Mouse (Mus musculus) hematopoietic stem cell, adult 5-6 weeks (primary cell): ENCODE measurements around the gene Gm11237. TPM values are rescaled to one million over a fixed set of nuclear protein-coding genes. Genes with fewer than 3 reads are reported as not detected.
"Not testable (repeated sequence)": the region's sequence is repeated elsewhere in the genome, so short reads cannot be mapped to it uniquely, and the experiment has no call there.

Source experiments
- ATAC-seq, 2 experiments: fragments of 125-278 bp in 1 of 2; replicated peaks in 1 of 2; 2 replicates each; pipeline ENCODE4 v1.8.0; 2016 to 2017; ENCODE audit warnings: inconsistent platforms in 2 of 2, mild to moderate bottlenecking in 2 of 2, moderate number of reproducible peaks in 2 of 2, low read depth in 1 of 2, moderate TSS enrichment in 1 of 2; ENCODE audit not compliant: low FRiP score in 2 of 2, poor library complexity in 2 of 2, severe bottlenecking in 2 of 2, insufficient read depth in 1 of 2, low TSS enrichment in 1 of 2
- total RNA-seq: library from RNA; stranded (forward); fragments of 172-1452, 232-1000 nt; gene quantifications from 2 replicates; pipeline ENCODE4 v1.2.3, GENCODE M21; 2017

Gm11237 gene
- not detected in 2 replicates for total RNA-seq

DNA sequence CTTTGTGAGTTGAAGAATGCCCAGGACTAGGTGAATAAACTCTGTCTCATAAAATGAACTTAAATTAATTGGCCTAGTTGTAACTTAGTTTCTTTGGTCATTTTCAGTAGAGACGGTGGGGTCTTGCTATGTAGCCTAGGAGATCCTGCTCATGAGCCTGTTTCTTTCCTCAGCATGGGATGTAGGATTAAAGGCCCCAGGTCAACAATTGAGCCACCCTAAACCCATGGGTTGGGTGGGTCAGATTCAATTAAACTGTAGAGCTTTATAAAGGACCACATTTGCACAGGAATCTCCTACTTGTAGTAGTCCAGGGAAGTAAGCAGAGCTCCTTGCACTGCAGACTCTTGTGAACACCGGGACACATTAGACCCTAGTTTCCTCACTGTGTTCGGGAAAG is at the start of gene Gm11237:
Gene Gm11237, plus strand, starts transcription at position 301 of the 400 bp plus-strand sequence.
- not testable (repeated sequence) for ATAC-seq

GRCm38 (mm10) chr4:73599248-73599647 is 23.5 kb upstream of the Gm11237 start:
- ATAC-seq = no peak; a peak in 1 of 4 replicates

DNA sequence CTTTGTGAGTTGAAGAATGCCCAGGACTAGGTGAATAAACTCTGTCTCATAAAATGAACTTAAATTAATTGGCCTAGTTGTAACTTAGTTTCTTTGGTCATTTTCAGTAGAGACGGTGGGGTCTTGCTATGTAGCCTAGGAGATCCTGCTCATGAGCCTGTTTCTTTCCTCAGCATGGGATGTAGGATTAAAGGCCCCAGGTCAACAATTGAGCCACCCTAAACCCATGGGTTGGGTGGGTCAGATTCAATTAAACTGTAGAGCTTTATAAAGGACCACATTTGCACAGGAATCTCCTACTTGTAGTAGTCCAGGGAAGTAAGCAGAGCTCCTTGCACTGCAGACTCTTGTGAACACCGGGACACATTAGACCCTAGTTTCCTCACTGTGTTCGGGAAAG is 15.2 kb upstream of the Gm11237 start, which contains the start of gene Gm11238:
Gene Gm11238, plus strand, starts transcription at position 301 of the 400 bp plus-strand sequence.
- ATAC-seq = not testable (repeated sequence)

- ATAC-seq = not testable (repeated sequence)
Measured at GRCm38 (mm10) chr4:73637821-73638220, 15.0 kb downstream of the Gm11237 start, which contains the start of gene Gm11236. Gene Gm11236, plus strand, starts transcription at chr4:73638121.

DNA sequence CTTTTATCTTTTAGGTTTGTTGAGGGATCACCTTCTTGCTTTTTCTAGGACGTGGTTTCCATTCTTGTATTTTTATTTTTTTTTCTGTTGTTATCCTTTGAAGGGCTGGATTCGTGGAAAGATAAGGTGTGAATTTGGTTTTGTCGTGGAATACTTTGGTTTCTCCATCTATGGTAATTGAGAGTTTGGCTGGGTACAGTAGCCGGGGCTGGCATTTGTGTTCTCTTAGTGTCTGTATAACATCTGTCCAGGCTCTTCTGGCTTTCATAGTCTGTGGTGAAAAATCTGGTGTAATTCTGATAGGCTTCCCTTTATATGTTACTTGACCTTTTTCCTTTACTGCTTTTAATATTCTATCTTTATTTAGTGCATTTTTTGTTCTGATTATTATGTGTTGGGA is 39.1 kb downstream of the Gm11237 start:
- not testable (repeated sequence) for ATAC-seq

DNA sequence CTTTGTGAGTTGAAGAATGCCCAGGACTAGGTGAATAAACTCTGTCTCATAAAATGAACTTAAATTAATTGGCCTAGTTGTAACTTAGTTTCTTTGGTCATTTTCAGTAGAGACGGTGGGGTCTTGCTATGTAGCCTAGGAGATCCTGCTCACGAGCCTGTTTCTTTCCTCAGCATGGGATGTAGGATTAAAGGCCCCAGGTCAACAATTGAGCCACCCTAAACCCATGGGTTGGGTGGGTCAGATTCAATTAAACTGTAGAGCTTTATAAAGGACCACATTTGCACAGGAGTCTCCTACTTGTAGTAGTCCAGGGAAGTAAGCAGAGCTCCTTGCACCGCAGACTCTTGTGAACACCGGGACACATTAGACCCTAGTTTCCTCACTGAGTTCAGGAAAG is 45.3 kb downstream of the Gm11237 start, which contains the start of gene Gm11239:
Gene Gm11239, plus strand, starts transcription at position 301 of the 400 bp plus-strand sequence.
- ATAC-seq = not testable (repeated sequence)

Other genes starting within 250 kb of the Gm11237 start
- gene Gm11487, start 217.9 kb upstream of the Gm11237 start, total RNA-seq = not detected in 2 replicates
- not detected in 2 replicates for gene Gm11238, start 15.1 kb upstream of the Gm11237 start, total RNA-seq
- not detected in 2 replicates for gene Gm11236, start 15.1 kb downstream of the Gm11237 start, total RNA-seq
- gene Gm11239, start 45.4 kb downstream of the Gm11237 start, total RNA-seq = not detected in 2 replicates
- gene Gm428, start 60.5 kb downstream of the Gm11237 start, total RNA-seq = not detected in 2 replicates
- not detected in 2 replicates for gene Rasef, start 168.0 kb downstream of the Gm11237 start, total RNA-seq